Mouse (Mus musculus) spleen, adult 2 months (tissue): ENCODE results near the gene Chac1.

Experiments used
- CTCF ChIP-seq: fragments of 200-500 bp; IDR thresholded peaks from 2 replicates; pipeline ENCODE4 v1.5.1; 2011; ENCODE audit warnings: mild to moderate bottlenecking, inconsistent platforms; ENCODE audit not compliant: insufficient read depth, insufficient read length, insufficient replicate concordance; ENCODE audit errors: extremely low read depth
- POLR2A ChIP-seq: fragments of 200-500 bp; IDR thresholded peaks from 2 replicates; pipeline ENCODE4 v1.6.1; 2011; ENCODE audit warnings: low read depth, low read length, inconsistent platforms

DNA sequence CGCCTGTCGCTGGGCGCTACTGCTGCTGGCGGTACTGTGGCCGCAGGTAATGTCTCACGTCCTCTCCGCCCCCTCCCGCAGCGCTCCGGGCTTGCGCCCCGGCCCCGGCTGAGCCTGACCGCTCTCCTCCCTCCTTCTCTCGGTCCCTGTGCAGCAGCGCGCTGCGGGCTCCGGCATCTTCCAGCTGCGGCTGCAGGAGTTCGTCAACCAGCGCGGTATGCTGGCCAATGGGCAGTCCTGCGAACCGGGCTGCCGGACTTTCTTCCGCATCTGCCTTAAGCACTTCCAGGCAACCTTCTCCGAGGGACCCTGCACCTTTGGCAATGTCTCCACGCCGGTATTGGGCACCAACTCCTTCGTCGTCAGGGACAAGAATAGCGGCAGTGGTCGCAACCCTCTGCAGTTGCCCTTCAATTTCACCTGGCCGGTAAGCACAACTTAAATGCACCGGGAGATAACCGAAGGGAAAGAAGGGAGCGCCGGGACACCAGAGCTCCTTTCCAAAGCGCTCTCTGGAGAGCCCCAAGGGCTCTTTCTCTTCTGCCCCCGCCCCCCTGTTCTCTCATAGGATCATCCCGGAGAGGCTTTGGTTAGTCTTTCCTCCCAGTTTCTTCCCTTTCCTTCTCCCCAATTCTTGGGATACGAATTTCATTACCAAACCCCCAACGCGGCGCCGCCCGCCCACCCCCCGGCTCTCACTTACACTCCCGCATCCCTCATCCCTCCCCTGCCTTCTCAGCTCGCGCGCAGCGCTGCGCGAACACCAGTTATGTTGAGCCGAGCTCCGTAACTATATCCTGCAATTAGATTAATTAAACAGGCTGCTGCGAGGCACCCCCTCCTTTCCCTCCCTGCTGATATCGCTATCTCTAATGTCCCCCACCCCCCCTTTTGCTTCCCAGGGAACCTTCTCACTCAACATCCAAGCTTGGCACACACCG is 24.6 kb upstream of the Chac1 start:
- no peak for TF ChIP-seq CTCF
- TF ChIP-seq POLR2A, result no peak
